Mouse (Mus musculus) forebrain, embryonic 14.5 days (tissue): Measurements from ENCODE around the gene Mrpl24. TPM values are rescaled to one million over a fixed set of nuclear protein-coding genes. Genes with fewer than 3 reads are reported as not detected.
A peak's percentile ranks its signal among the peaks of the same experiment; 100 is the strongest.

ENCODE experiments used
- ATAC-seq: fragments of 200-750 bp; cut with Nextera tagmentation; 2 replicates; pipeline ENCODE4 v1.8.0; 2017; ENCODE audit warnings: mild to moderate bottlenecking, moderate library complexity
- DNase-seq: peaks from one replicate; pipeline ENCODE4 v3.0.0-alpha.2; 2015; ENCODE audit warnings: low spot score
- H3K27ac ChIP-seq: fragments of 300-500 bp; sonication (generic); 2 replicates; pipeline ENCODE4 v1.5.1; 2014; ENCODE audit warnings: low read depth, mild to moderate bottlenecking, control low read depth, low read length, moderate library complexity
- H3K27me3 ChIP-seq: fragments of 300-500 bp; sonication (generic); replicated peaks from 2 replicates; pipeline ENCODE4 v1.6.1; 2014; ENCODE audit warnings: low read length, control low read depth, mixed read lengths; ENCODE audit not compliant: control insufficient read depth, insufficient read depth
- H3K36me3 ChIP-seq: fragments of 300-500 bp; sonication (generic); 2 replicates; pipeline ENCODE4 v1.6.1; 2014; ENCODE audit warnings: low read length, control low read depth; ENCODE audit not compliant: control insufficient read depth, insufficient read depth
- H3K4me1 ChIP-seq: fragments of 300-500 bp; sonication (generic); 2 replicates; pipeline ENCODE4 v1.6.1; 2014; ENCODE audit warnings: antibody characterized with exemption, low read length, control low read depth; ENCODE audit not compliant: control insufficient read depth, insufficient read depth
- H3K4me2 ChIP-seq: fragments of 300-500 bp; sonication (generic); 2 replicates; pipeline ENCODE4 v1.6.1; 2014; ENCODE audit warnings: mild to moderate bottlenecking, control low read depth, low read length
- H3K4me3 ChIP-seq: fragments of 300-500 bp; sonication (generic); 2 replicates; pipeline ENCODE4 v1.5.1; 2014; ENCODE audit warnings: low read depth, low read length, control low read depth
- H3K9ac ChIP-seq: fragments of 300-500 bp; sonication (generic); 2 replicates; pipeline ENCODE4 v1.6.1; 2014; ENCODE audit warnings: mild to moderate bottlenecking, low read length, control low read depth, moderate library complexity
- H3K9me3 ChIP-seq: fragments of 300-500 bp; sonication (generic); replicated peaks from 2 replicates; pipeline ENCODE4 v1.6.1; 2016; ENCODE audit warnings: low read length, control low read depth, mixed read lengths; ENCODE audit not compliant: control insufficient read depth
- WGBS: fragments of 180-500 bp; shearing (Covaris S2); extraction: QIAGEN DNeasy Blood & Tissue Kit; methylation state at CpG from one replicate; pipeline ENCODE4 v1.1.7; 2014; 5-methylcytosine and 5-hydroxymethylcytosine counted together
- polyA plus RNA-seq: library from polyadenylated mRNA; unstranded; fragments of >200 nt; fragmentation: Nextera tagmentation; extraction: Ambion mirVana; gene quantifications from 2 replicates; pipeline ENCODE4 v1.2.1, GENCODE M21; 2014

Mrpl24 gene
- polyA plus RNA-seq, 1 experiment from 2014 or later: 69.5 TPM

DNA sequence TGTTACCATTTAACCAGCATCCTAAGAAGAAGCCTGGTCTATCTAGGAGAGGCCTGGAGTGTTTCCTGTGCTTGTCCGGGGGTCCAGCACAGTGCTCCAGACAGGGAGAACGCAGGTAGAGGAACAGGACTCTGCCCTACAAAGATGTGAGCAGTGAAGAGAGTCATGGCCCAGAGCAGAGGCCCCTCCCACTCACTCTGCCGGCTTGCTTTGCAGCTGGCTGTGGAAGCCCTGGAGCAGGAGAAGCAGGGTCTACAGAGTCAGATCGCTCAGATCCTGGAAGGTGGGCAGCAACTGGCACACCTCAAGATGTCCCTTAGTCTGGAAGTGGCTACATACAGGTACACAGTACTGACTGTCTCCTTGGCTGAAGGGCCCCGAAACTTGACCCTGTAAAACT is 53.5 kb downstream of the Mrpl24 start:
- Histone ChIP-seq H3K27me3 (no peaks in the 10 kb centered on the region), H3K9me3 (no peaks in the 10 kb centered on the region), H3K36me3 (peaks cover 23% of the 10 kb centered on the region), H3K4me2 (peak overlapping the region; percentile 94), H3K27ac (peak overlapping the region; percentile 94), H3K9ac (peak overlapping the region; percentile 84), H3K4me3 (peak overlapping the region; percentile 67), H3K4me1 (peaks cover 31% of the 10 kb centered on the region)
- 7% methylated on average over 5 of the region's 5 CpGs for WGBS
- ATAC-seq (no peak), DNase-seq (no peak)

Other genes starting within 250 kb of the Mrpl24 start
- 0.13 and 0.62 TPM in 2 replicates for gene Lrrc71, start 170.9 kb upstream of the Mrpl24 start, polyA plus RNA-seq
- 0.74 and 0.94 TPM in 2 replicates for gene Ntrk1, start 124.3 kb upstream of the Mrpl24 start, polyA plus RNA-seq
- gene Insrr, start 122.6 kb upstream of the Mrpl24 start, polyA plus RNA-seq: 0.62 and 0.66 TPM in 2 replicates
- 5.2 and 6.0 TPM in 2 replicates for gene Pear1, start 95.2 kb upstream of the Mrpl24 start, polyA plus RNA-seq
- not detected in 2 replicates for gene Sh2d2a, start 72.8 kb upstream of the Mrpl24 start, polyA plus RNA-seq
- gene Prcc, start 33.9 kb upstream of the Mrpl24 start, polyA plus RNA-seq: 16.1 and 18.5 TPM in 2 replicates
- 99.1 and 137 TPM in 2 replicates for gene Hdgf, start 13.2 kb upstream of the Mrpl24 start, polyA plus RNA-seq
- gene Isg20l2, start 10.8 kb downstream of the Mrpl24 start, polyA plus RNA-seq: 17.9 and 20.0 TPM in 2 replicates
- gene Rrnad1, start 11.2 kb downstream of the Mrpl24 start, polyA plus RNA-seq: 15.6 and 20.2 TPM in 2 replicates
- 32.8 and 35.9 TPM in 2 replicates for gene Crabp2, start 29.2 kb downstream of the Mrpl24 start, polyA plus RNA-seq
- gene Nes, start 51.6 kb downstream of the Mrpl24 start, polyA plus RNA-seq: 23.1 and 27.8 TPM in 2 replicates
- 13.5 and 21.9 TPM in 2 replicates for gene Bcan, start 80.7 kb downstream of the Mrpl24 start, polyA plus RNA-seq
- 0.52 TPM in 1 of 2 replicates, not detected in the other for gene Hapln2, start 108.1 kb downstream of the Mrpl24 start, polyA plus RNA-seq
- gene Gpatch4, start 123.6 kb downstream of the Mrpl24 start, polyA plus RNA-seq: 22.9 and 25.2 TPM in 2 replicates
- gene Naxe, start 139.0 kb downstream of the Mrpl24 start, polyA plus RNA-seq: 171 and 192 TPM in 2 replicates
- gene Ttc24, start 158.8 kb downstream of the Mrpl24 start, polyA plus RNA-seq: not detected in 2 replicates
- 7.6 and 8.1 TPM in 2 replicates for gene Iqgap3, start 162.5 kb downstream of the Mrpl24 start, polyA plus RNA-seq
- gene Mef2d, start 222.9 kb downstream of the Mrpl24 start, polyA plus RNA-seq: 17.3 and 20.4 TPM in 2 replicates